Mouse (Mus musculus): ENCODE results near the gene Ubtd2. TPM values are rescaled to one million over a fixed set of nuclear protein-coding genes. Genes with fewer than 3 reads are reported as not detected.
"Not testable (repeated sequence)": the region's sequence is repeated elsewhere in the genome, so short reads cannot be mapped to it uniquely, and the experiment has no call there.

The Ubtd2 gene
- total RNA-seq, 2 experiments from 2014 or later, result 8.2 TPM; not detected in 1

- ATAC-seq (replicated peaks; ENCODE audit: low FRiP score, low TSS enrichment, poor library complexity, severe bottlenecking), result no peak
Observed at GRCm38 (mm10) chr11:32510930-32511329, 55.8 kb downstream of the Ubtd2 start.

DNA sequence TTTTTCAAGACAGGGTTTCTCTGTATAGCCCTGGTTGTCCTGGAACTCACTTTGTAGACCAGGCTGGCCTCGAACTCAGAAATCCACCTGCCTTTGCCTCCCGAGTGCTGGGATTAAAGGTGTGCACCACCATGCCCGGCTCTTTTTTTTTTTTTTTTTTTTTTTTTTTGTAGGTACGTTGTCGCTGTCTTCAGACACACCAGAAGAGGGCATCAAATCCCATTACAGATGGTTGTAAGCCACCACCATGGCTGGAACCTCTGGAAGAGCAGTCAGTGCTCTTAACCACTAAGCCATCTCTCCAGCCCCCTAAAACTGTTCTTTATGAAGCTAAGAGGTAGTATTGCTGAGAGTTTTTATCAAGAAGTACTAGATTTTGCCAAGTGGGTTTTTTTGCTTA is 59.7 kb downstream of the Ubtd2 start:
- ATAC-seq (replicated peaks; ENCODE audit: low FRiP score, low TSS enrichment, poor library complexity, severe bottlenecking), result not testable (repeated sequence)

DNA sequence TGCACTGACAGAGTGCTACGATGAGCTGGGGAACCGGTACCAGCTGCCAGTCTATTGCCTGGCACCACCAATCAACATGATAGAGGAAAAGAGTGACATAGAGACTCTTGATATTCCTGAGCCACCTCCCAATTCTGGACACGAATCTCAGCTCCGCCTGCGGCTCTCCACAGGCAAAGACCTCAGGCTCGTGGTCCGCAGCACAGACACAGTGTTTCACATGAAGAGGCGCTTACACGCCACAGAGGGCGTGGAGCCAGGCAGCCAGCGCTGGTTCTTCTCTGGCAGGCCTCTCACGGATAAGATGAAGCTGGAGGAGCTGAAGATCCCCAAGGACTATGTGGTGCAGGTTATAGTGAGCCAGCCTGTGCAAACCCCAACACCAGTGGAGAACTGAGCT is 60.9 kb downstream of the Ubtd2 start:
- no peak for ATAC-seq (replicated peaks; ENCODE audit: low FRiP score, low TSS enrichment, poor library complexity, severe bottlenecking)

- ATAC-seq (replicated peaks; ENCODE audit: low FRiP score, low TSS enrichment, poor library complexity, severe bottlenecking), result no peak
Observed at GRCm38 (mm10) chr11:32516916-32517712, 61.9 kb downstream of the Ubtd2 start.

- ATAC-seq (replicated peaks; ENCODE audit: low FRiP score, low TSS enrichment, poor library complexity, severe bottlenecking), result no peak
Observed at GRCm38 (mm10) chr11:32518770-32519169, 63.6 kb downstream of the Ubtd2 start.

GRCm38 (mm10) chr11:32519354-32519753 is 64.2 kb downstream of the Ubtd2 start:
- ATAC-seq (replicated peaks; ENCODE audit: low FRiP score, low TSS enrichment, poor library complexity, severe bottlenecking), result no peak

GRCm38 (mm10) chr11:32521246-32521645 is 66.1 kb downstream of the Ubtd2 start:
- no peak for ATAC-seq (replicated peaks; ENCODE audit: low FRiP score, low TSS enrichment, poor library complexity, severe bottlenecking)

- ATAC-seq (replicated peaks; ENCODE audit: low FRiP score, low TSS enrichment, poor library complexity, severe bottlenecking), result no peak
Observed at GRCm38 (mm10) chr11:32524122-32524920, 69.2 kb downstream of the Ubtd2 start.

DNA sequence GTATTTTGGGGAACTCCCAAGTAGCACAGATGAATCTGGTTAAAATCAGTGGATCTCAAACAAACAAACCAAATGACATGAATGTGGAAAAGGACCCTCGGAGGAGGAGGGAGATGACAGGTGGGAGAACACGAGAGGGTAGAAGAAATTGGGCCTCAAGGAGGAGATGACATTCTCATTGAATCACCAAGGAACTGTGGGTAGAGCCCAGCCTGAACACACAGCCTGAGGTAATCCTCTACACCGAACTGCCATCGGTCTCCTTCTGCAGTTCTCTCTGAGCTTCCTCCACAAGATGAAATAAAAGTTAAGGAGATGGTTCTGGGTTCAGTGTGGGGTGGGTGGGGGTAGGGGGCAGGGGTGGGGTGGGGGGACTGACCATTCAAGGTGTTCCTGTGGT is 71.8 kb downstream of the Ubtd2 start:
- ATAC-seq (replicated peaks; ENCODE audit: low FRiP score, low TSS enrichment, poor library complexity, severe bottlenecking), result no peak

DNA sequence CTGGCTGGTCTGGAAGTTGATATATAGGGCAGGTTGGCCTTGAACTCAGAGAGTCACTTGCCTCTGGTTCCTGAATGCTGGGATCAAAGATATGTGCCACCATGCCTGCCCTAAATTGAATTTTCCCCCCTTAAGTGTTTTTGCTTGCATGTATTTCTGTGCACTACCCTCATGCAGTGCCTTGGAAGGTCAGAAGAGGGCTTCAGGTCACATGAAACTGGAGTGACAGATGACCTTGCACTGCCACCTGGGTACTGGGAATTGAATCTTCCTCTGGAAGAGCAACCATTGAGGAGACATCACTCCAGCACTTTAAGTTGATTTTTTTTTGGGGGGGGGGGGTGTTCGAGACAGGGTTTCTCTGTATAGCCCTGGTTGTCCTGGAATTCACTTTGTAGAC is 75.0 kb downstream of the Ubtd2 start:
- ATAC-seq (replicated peaks; ENCODE audit: low FRiP score, low TSS enrichment, poor library complexity, severe bottlenecking), result no peak

- ATAC-seq (replicated peaks; ENCODE audit: low FRiP score, low TSS enrichment, poor library complexity, severe bottlenecking), result no peak
Observed at GRCm38 (mm10) chr11:32531871-32532764, 76.9 kb downstream of the Ubtd2 start, which contains the start of gene Efcab9. Gene Efcab9, minus strand, starts transcription at chr11:32532081.

GRCm38 (mm10) chr11:32532765-32533481 is 77.8 kb downstream of the Ubtd2 start, which contains the start of gene Stk10:
Gene Stk10, plus strand, starts transcription at chr11:32533305.
- ATAC-seq (replicated peaks; ENCODE audit: low FRiP score, low TSS enrichment, poor library complexity, severe bottlenecking), result peak; percentile 81

GRCm38 (mm10) chr11:32533482-32534261 is 78.5 kb downstream of the Ubtd2 start:
- ATAC-seq (replicated peaks; ENCODE audit: low FRiP score, low TSS enrichment, poor library complexity, severe bottlenecking), result peak; percentile 36; the same call in 1 of the 2 replicates

GRCm38 (mm10) chr11:32534453-32535075 is 79.4 kb downstream of the Ubtd2 start:
- ATAC-seq (replicated peaks; ENCODE audit: low FRiP score, low TSS enrichment, poor library complexity, severe bottlenecking), result no peak

- no peak for ATAC-seq (replicated peaks; ENCODE audit: low FRiP score, low TSS enrichment, poor library complexity, severe bottlenecking)
Observed at GRCm38 (mm10) chr11:32535646-32536045, 80.5 kb downstream of the Ubtd2 start.

GRCm38 (mm10) chr11:32536954-32537353 is 81.8 kb downstream of the Ubtd2 start:
- no peak for ATAC-seq (replicated peaks; ENCODE audit: low FRiP score, low TSS enrichment, poor library complexity, severe bottlenecking)

- ATAC-seq (replicated peaks; ENCODE audit: low FRiP score, low TSS enrichment, poor library complexity, severe bottlenecking), result no peak
Observed at GRCm38 (mm10) chr11:32538435-32538834, 83.3 kb downstream of the Ubtd2 start.

DNA sequence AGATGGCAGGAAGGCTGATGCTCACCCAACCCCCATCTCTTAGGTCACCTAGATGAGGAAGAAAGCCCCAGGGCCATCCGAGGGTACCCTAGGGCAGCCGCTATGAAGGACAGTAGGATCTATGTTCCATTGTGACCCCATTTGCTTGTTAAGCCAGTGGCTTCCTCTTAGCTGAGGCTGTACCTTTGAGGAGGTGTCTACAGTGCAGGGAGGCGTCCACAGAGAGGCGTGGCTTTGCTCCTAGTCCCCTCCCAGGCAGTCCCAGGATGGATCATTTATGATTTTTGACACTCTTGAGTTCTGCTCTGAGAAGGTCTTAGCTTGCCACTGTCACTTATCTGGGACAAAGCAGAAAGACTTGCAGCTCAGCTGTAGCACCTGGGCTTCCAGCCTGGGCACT is 83.7 kb downstream of the Ubtd2 start:
- no peak for ATAC-seq (replicated peaks; ENCODE audit: low FRiP score, low TSS enrichment, poor library complexity, severe bottlenecking)
